Mouse (Mus musculus) A20 (cell line): ENCODE measurements around the gene Astn1.

Source experiments
- DNase-seq: peaks from one replicate; pipeline ENCODE4 v3.0.0-alpha.2; 2011; ENCODE audit warnings: low read depth, low spot score

Gene Astn1

GRCm38 (mm10) chr1:158516558-158516957 lies 154.5 kb downstream of the Astn1 start:
- no peak for DNase-seq

DNA sequence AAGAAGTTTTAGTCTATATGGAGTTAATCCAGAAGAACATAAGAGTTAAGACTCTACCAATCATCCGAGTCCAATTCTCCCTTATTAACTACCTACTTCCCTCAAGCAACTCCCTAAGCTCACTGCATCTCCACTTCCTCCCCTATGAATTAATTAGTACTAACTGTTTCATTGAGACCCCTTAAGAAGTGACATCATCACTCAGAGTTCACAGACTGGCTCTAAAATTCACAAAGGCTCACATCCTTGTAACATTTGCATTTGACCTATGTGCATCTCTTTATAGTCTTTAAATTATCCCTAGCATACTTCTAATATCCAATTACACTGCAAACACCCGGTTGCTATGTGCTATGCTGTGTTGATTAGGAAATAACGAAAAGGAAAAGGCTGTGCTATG lies 174.1 kb downstream of the Astn1 start:
- no peak for DNase-seq

DNA sequence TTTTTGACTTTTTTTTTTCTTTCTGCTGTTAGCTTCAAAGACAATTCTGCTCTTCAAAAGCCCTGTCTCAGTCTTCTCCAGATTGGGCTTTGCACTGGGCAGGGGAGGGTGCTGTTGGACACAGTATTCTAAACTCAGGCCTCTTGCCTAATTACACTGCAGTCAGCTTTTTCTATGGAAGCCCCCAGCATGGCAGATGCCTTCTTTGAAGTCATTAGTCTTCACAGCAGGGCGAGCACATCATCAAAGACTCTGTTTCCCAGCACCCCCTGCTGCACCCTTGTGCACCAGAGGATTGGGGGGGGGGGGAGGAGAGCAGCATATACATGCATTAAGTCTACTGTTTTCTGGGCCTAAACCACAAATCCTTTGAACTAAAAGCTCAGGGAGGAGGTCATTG lies 174.8 kb downstream of the Astn1 start:
- no peak for DNase-seq

- DNase-seq: no peak
Observed at GRCm38 (mm10) chr1:158545095-158545494, 183.0 kb downstream of the Astn1 start.

GRCm38 (mm10) chr1:158546513-158546912 lies 184.4 kb downstream of the Astn1 start:
- no peak for DNase-seq

DNA sequence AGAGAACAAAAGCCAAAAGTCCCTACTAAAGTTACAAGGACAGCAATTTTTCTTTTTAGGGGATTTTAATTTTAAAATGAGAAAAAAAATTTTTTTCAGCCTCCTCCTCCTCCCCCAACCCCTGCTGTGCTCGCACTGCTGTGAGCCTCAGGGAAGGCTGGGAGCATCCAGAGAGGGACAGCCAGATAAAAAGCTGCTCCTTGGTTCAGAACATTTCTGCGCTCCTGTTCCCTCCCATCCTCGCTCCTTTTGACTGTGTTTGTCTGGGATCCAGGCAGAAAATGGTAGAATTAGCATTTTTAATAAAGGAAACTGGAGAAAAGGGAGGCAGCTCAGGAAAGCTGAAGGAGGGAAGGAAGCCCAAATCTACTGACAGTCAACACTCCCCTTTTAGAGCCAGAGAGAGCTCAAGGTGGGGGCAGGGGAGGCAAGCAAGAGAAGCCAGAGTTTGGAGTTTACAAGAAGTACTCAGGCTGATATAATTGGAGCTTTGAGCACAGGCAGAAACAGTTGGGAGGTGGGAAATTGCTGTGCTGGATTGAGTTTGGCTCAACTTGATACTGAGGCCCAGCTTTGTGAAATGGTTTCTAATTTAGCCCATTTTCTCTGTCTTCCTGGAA lies 185.6 kb downstream of the Astn1 start:
- no peak for DNase-seq

DNA sequence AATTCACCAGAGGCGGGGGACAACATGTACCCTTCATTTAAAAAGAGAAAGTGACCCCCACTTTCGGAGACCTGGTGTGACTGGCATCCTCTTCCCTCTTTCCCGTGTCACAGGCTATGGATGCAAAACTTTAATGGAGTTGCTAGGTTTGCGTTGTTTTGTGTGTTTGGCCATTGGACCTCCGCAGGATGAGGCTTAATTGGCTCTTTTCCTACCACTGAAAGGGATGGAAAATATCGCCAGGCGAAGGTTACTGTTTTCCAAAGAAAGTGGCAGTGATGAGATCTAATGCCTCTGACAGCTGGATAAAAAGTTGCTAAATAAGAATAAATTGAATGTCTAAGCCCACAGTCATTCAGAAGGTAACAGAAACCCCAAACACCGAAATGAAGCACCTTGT lies 186.2 kb downstream of the Astn1 start:
- DNase-seq: no peak

DNA sequence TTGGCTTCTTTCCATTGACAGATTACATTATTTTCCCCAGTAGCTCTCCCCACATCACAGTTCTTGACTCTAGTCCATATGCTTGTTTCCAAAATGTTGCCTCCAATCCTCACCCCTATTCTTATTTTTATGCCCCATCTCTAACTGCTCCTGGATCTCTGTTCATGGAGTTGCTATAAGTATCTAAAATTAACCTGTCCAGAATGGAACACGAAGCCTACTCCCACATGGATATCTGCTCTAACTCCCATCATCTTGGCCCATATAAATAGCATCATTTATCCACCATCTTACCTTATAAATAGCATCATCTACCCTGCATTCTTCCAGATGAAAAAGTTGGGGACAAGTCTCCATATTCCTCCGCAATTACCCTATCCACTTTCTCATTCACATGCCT lies 187.5 kb downstream of the Astn1 start:
- no peak for DNase-seq

- DNase-seq: no peak
Observed at GRCm38 (mm10) chr1:158551951-158552350, 189.9 kb downstream of the Astn1 start.

DNA sequence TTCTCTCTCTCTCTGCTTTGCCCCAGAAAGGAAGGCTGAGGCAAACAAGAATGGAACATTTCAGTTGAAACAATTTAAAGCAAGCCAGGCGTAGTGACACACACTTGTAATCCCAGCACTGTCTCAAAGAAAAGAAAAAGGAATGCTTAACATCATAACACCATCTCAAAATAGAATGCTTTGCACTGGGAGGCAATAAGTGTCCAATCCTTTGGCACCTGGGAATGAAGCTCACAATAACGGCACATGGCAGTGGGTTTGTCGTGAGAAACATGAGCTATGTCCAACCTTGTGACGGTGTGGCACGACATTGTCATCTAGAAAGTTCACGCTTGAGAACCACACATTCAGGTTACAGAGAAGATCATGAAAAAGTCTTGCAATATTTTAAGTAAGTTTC lies 191.3 kb downstream of the Astn1 start:
- no peak for DNase-seq

DNA sequence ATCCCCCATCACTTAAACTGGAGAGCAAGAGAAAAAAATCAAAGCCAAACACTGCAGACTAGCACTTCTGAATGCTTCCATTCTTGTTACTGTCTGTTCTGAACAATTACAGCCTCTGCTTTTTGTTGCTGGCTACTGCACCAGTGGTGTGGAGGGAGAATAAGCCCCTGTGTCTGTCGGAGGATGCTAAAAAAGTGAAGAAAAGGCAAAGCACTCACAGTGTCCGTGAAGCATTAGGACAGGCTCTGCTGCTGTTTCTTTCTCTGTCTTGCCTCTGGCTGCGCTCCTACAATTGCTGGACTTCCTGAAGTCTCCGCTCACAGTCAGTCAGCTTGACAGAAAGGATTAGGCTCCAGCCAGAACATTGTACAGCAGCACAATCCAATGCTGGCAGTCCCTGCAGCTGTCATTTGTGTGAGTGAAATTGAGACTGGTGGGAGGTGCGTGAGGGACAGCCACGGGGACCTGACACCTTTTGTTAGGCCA lies 192.0 kb downstream of the Astn1 start:
- no peak for DNase-seq

- no peak for DNase-seq
Observed at GRCm38 (mm10) chr1:158573168-158573567, 211.1 kb downstream of the Astn1 start.

DNA sequence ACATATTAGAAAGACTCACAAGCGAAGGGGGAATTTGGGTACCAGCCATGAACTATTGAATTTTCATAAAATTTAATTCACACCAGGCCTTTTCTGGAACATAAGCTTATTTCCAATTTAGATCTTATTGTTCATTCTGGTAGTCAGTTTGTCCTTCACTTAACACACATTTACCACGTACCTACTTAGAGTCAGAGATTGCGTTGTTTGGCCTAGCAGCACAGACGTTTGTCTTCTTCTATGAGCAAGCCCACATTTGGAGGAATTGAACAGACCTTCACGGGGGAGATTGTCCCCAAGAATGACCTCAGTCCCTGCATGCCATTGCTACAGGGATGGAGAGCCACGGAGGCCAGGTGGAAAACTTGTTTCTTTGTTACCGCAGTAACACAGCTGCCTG lies 211.5 kb downstream of the Astn1 start:
- no peak for DNase-seq

GRCm38 (mm10) chr1:158575997-158576396 lies 213.9 kb downstream of the Astn1 start:
- DNase-seq: no peak

- no peak for DNase-seq
Observed at GRCm38 (mm10) chr1:158581806-158582205, 219.7 kb downstream of the Astn1 start.

DNA sequence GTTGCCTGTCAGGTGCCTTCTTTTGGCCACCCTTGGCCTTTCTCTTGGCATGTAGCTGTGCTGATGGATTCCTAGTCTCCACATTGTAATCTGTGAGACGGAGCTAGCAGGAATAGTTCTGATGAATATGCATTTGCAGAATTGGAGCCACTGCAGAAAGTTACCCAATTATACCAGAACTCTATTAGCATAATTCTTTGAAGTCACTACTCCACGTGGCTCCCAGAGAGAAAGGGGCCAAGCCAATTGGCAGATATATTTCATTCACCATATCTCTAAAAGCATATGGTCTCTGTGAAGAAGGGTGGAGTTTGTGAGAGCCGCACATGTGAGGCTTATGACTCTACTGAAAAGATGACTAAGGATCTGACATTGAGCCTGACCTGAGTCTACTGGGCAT lies 226.8 kb downstream of the Astn1 start:
- DNase-seq: no peak

GRCm38 (mm10) chr1:158596726-158597448 lies 234.8 kb downstream of the Astn1 start:
- DNase-seq: no peak

GRCm38 (mm10) chr1:158597996-158598395 lies 235.9 kb downstream of the Astn1 start:
- DNase-seq: no peak

DNA sequence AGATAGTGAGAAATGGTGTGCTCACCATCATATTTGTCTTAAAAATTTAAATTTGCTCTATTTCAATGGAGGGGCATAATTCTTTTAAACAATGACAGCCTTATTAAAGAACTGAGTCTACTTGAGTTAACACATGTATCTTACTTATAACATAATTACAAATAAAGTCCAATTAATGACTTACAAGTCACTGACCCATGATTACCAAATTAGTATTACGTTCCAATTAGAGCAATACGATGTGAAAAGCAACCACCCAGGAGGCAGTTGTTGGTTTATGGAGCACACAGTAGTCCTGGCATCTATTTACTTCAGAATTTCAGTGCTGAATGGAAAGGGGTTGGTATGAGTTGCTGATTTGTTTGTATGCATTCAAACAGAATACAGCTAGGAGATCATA lies 237.4 kb downstream of the Astn1 start:
- no peak for DNase-seq

- no peak for DNase-seq
Observed at GRCm38 (mm10) chr1:158603056-158603455, 241.0 kb downstream of the Astn1 start.

DNA sequence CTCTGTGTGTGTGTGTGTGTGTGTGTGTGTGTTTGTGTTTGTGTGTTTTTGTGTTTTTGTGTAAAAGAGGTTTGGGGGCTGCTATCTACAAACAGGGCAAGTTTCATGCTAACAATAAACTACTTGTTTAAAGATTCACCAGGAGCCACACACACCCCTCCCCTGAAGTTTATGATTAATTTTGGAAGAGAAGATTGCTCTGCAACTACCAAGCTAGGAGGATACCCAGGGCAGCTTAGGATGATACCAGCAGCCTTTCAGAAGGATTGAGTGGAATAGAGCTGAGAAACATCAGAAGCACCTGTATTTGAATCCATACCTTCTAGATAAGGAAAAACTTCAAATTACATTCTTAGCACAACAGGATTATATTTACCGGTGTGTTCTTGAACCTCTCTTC lies 242.1 kb downstream of the Astn1 start:
- no peak for DNase-seq

DNA sequence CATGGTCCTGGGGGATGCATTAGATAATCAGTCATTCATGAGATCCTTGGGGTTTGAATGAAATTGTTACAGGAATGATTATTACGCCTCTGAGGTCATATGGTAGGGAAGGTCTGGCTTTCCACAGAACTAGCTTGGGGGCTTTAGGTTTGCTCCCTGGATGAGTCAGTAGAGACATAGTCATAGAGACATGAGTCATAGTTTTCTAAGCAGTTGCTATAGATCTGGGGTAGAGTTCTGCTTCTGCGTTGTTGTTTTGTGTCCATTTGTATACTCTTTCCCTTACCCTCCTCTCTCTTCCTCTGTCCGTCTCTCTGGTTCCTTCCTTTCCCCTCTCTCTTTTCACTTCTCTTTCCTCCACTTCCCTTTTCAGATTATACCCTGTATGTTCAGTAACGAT lies 243.5 kb downstream of the Astn1 start:
- no peak for DNase-seq

DNA sequence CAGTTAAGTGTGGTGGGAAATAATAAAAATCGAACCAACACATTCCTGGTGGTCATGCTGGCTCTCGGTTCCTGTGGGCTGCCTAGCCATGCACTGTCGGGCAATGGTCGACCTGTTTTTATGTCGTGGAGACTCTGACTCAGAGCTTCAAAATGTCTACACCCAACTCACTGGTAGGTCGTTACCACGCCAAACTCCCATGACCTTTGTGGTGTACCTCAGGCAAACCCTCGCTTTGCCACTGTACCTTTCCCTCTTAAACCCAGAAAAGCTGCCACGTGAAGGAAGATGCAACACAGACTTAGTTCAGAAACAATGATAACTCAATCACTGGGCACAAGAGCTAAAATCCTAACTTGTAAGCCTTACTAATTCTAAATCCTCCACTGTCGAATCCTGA lies 244.3 kb downstream of the Astn1 start:
- no peak for DNase-seq
